Mouse (Mus musculus): ENCODE results near the gene Zfp414. TPM values are rescaled to one million over a fixed set of nuclear protein-coding genes. Genes with fewer than 3 reads are reported as not detected.
A peak's percentile ranks its signal among the peaks of the same experiment; 100 is the strongest.

Zfp414 gene
- polyA plus RNA-seq (2015; fragmentation: Nextera tagmentation; extraction: Ambion mirVana), result 32.7 and 45.7 TPM in 2 replicates

- H3K36me3 ChIP-seq (ENCODE audit: control insufficient read depth, insufficient read depth, low read length), result 0 out of 2 replicates have a peak, but pooled peaks cover 5% of the 10 kb centered on the region
- H3K27ac ChIP-seq (ENCODE audit: low read length), result peak within 1 kb of the TSS; percentile 100
- WGBS, result 3% methylated on average over 35 of the region's 35 CpGs
- H3K9me3 ChIP-seq (replicated peaks; ENCODE audit: control insufficient read depth, low read length), result no peaks in the 10 kb centered on the region
- H3K4me3 ChIP-seq (replicated peaks; ENCODE audit: low read length), result peak within 1 kb of the TSS; percentile 80
- H3K9ac ChIP-seq (ENCODE audit: low read length), result peak within 1 kb of the TSS; percentile 92
- peaks cover 20% of the 10 kb centered on the region for H3K4me1 ChIP-seq (ENCODE audit: control insufficient read depth, insufficient read depth, low read length)
- H3K4me2 ChIP-seq (ENCODE audit: low read depth, low read length), result peak within 1 kb of the TSS; percentile 80
- no peaks in the 10 kb centered on the region for H3K27me3 ChIP-seq (ENCODE audit: control insufficient read depth, insufficient read depth, low read length)
- peak; percentile 96 for ATAC-seq (ENCODE audit: insufficient read depth, low FRiP score)
These were observed at the start of gene Zfp414 for GRCm38 (mm10) chr17:33628621-33629486. Gene Zfp414 (plus strand): TSS chr17:33629090.

GRCm38 (mm10) chr17:33584061-33584460 lies 44.8 kb upstream of the Zfp414 start:
- ATAC-seq (ENCODE audit: insufficient read depth, low FRiP score), result no peak
- Histone ChIP-seq H3K9ac (ENCODE audit: low read length) (no peak overlapping the region), H3K27ac (ENCODE audit: low read length) (no peak overlapping the region), H3K4me2 (ENCODE audit: low read depth, low read length) (no peak overlapping the region), H3K27me3 (ENCODE audit: control insufficient read depth, insufficient read depth, low read length) (no peaks in the 10 kb centered on the region), H3K36me3 (ENCODE audit: control insufficient read depth, insufficient read depth, low read length) (no peaks in the 10 kb centered on the region), H3K4me1 (ENCODE audit: control insufficient read depth, insufficient read depth, low read length) (no peaks in the 10 kb centered on the region), H3K4me3 (replicated peaks; ENCODE audit: low read length) (no peak overlapping the region), H3K9me3 (replicated peaks; ENCODE audit: control insufficient read depth, low read length) (no peaks in the 10 kb centered on the region)
- WGBS, result 80% methylated on average over 4 of the region's 4 CpGs

GRCm38 (mm10) chr17:33586011-33586410 lies 42.9 kb upstream of the Zfp414 start:
- Histone ChIP-seq H3K4me1 (ENCODE audit: control insufficient read depth, insufficient read depth, low read length) (no peaks in the 10 kb centered on the region), H3K9ac (ENCODE audit: low read length) (no peak overlapping the region), H3K36me3 (ENCODE audit: control insufficient read depth, insufficient read depth, low read length) (no peaks in the 10 kb centered on the region), H3K4me2 (ENCODE audit: low read depth, low read length) (no peak overlapping the region), H3K27me3 (ENCODE audit: control insufficient read depth, insufficient read depth, low read length) (no peaks in the 10 kb centered on the region), H3K4me3 (replicated peaks; ENCODE audit: low read length) (no peak overlapping the region), H3K9me3 (replicated peaks; ENCODE audit: control insufficient read depth, low read length) (no peaks in the 10 kb centered on the region), H3K27ac (ENCODE audit: low read length) (no peak overlapping the region)
- ATAC-seq (ENCODE audit: insufficient read depth, low FRiP score), result no peak
- 62% methylated on average over 17 of the region's 17 CpGs for WGBS

- no peak overlapping the region for H3K27ac ChIP-seq (ENCODE audit: low read length)
- H3K36me3 ChIP-seq (ENCODE audit: control insufficient read depth, insufficient read depth, low read length), result no peaks in the 10 kb centered on the region
- no peak overlapping the region for H3K9ac ChIP-seq (ENCODE audit: low read length)
- no peak overlapping the region for H3K4me3 ChIP-seq (replicated peaks; ENCODE audit: low read length)
- H3K9me3 ChIP-seq (replicated peaks; ENCODE audit: control insufficient read depth, low read length), result no peaks in the 10 kb centered on the region; the same call in 1 of the 2 replicates
- no peaks in the 10 kb centered on the region for H3K4me1 ChIP-seq (ENCODE audit: control insufficient read depth, insufficient read depth, low read length)
- no peak overlapping the region for H3K4me2 ChIP-seq (ENCODE audit: low read depth, low read length)
- ATAC-seq (ENCODE audit: insufficient read depth, low FRiP score), result no peak
- H3K27me3 ChIP-seq (ENCODE audit: control insufficient read depth, insufficient read depth, low read length), result no peaks in the 10 kb centered on the region
These were observed 31.6 kb upstream of the Zfp414 start for GRCm38 (mm10) chr17:33597271-33597670.

- no peak for ATAC-seq (ENCODE audit: insufficient read depth, low FRiP score)
- Histone ChIP-seq H3K27ac (ENCODE audit: low read length) (no peak overlapping the region), H3K9me3 (replicated peaks; ENCODE audit: control insufficient read depth, low read length) (no peaks in the 10 kb centered on the region; the same call in 1 of the 2 replicates), H3K4me3 (replicated peaks; ENCODE audit: low read length) (no peak overlapping the region), H3K27me3 (ENCODE audit: control insufficient read depth, insufficient read depth, low read length) (no peaks in the 10 kb centered on the region), H3K4me1 (ENCODE audit: control insufficient read depth, insufficient read depth, low read length) (no peaks in the 10 kb centered on the region), H3K4me2 (ENCODE audit: low read depth, low read length) (no peak overlapping the region), H3K9ac (ENCODE audit: low read length) (no peak overlapping the region), H3K36me3 (ENCODE audit: control insufficient read depth, insufficient read depth, low read length) (no peaks in the 10 kb centered on the region)
- 80% methylated on average over 5 of the region's 5 CpGs for WGBS
These were observed 30.4 kb upstream of the Zfp414 start for GRCm38 (mm10) chr17:33598506-33598905.

- no peak overlapping the region for H3K4me3 ChIP-seq (replicated peaks; ENCODE audit: low read length)
- no peaks in the 10 kb centered on the region for H3K4me1 ChIP-seq (ENCODE audit: control insufficient read depth, insufficient read depth, low read length)
- H3K27ac ChIP-seq (ENCODE audit: low read length), result no peak overlapping the region
- H3K27me3 ChIP-seq (ENCODE audit: control insufficient read depth, insufficient read depth, low read length), result no peaks in the 10 kb centered on the region
- H3K4me2 ChIP-seq (ENCODE audit: low read depth, low read length), result no peak overlapping the region
- H3K9ac ChIP-seq (ENCODE audit: low read length), result no peak overlapping the region
- ATAC-seq (ENCODE audit: insufficient read depth, low FRiP score), result no peak
- no peaks in the 10 kb centered on the region for H3K36me3 ChIP-seq (ENCODE audit: control insufficient read depth, insufficient read depth, low read length)
- WGBS, result 79% methylated on average over 8 of the region's 8 CpGs
- no peaks in the 10 kb centered on the region; the same call in 1 of the 2 replicates for H3K9me3 ChIP-seq (replicated peaks; ENCODE audit: control insufficient read depth, low read length)
These were observed 28.9 kb upstream of the Zfp414 start for GRCm38 (mm10) chr17:33599836-33600475.

GRCm38 (mm10) chr17:33600831-33601230 lies 28.1 kb upstream of the Zfp414 start:
- Histone ChIP-seq H3K9me3 (replicated peaks; ENCODE audit: control insufficient read depth, low read length) (no peaks in the 10 kb centered on the region; the same call in 1 of the 2 replicates), H3K9ac (ENCODE audit: low read length) (no peak overlapping the region), H3K27ac (ENCODE audit: low read length) (no peak overlapping the region), H3K4me2 (ENCODE audit: low read depth, low read length) (no peak overlapping the region), H3K4me1 (ENCODE audit: control insufficient read depth, insufficient read depth, low read length) (no peaks in the 10 kb centered on the region), H3K27me3 (ENCODE audit: control insufficient read depth, insufficient read depth, low read length) (no peaks in the 10 kb centered on the region), H3K36me3 (ENCODE audit: control insufficient read depth, insufficient read depth, low read length) (no peaks in the 10 kb centered on the region), H3K4me3 (replicated peaks; ENCODE audit: low read length) (no peak overlapping the region)
- ATAC-seq (ENCODE audit: insufficient read depth, low FRiP score), result no peak
- 77% methylated on average over 3 of the region's 3 CpGs for WGBS

- Histone ChIP-seq H3K4me2 (ENCODE audit: low read depth, low read length) (no peak overlapping the region), H3K27me3 (ENCODE audit: control insufficient read depth, insufficient read depth, low read length) (no peaks in the 10 kb centered on the region), H3K4me3 (replicated peaks; ENCODE audit: low read length) (no peak overlapping the region), H3K36me3 (ENCODE audit: control insufficient read depth, insufficient read depth, low read length) (no peaks in the 10 kb centered on the region), H3K9me3 (replicated peaks; ENCODE audit: control insufficient read depth, low read length) (no peaks in the 10 kb centered on the region; the same call in 1 of the 2 replicates), H3K4me1 (ENCODE audit: control insufficient read depth, insufficient read depth, low read length) (no peaks in the 10 kb centered on the region), H3K27ac (ENCODE audit: low read length) (no peak overlapping the region), H3K9ac (ENCODE audit: low read length) (no peak overlapping the region)
- no peak for ATAC-seq (ENCODE audit: insufficient read depth, low FRiP score)
- 82% methylated on average over 12 of the region's 12 CpGs for WGBS
These were observed 26.9 kb upstream of the Zfp414 start for GRCm38 (mm10) chr17:33601947-33602346.

- no peak overlapping the region for H3K4me3 ChIP-seq (replicated peaks; ENCODE audit: low read length)
- no peaks in the 10 kb centered on the region for H3K36me3 ChIP-seq (ENCODE audit: control insufficient read depth, insufficient read depth, low read length)
- no peaks in the 10 kb centered on the region for H3K4me1 ChIP-seq (ENCODE audit: control insufficient read depth, insufficient read depth, low read length)
- no peaks in the 10 kb centered on the region for H3K27me3 ChIP-seq (ENCODE audit: control insufficient read depth, insufficient read depth, low read length)
- no peak overlapping the region; the same call in 1 of the 2 replicates for H3K27ac ChIP-seq (ENCODE audit: low read length)
- WGBS, result 79% methylated on average over 2 of the region's 2 CpGs
- no peak for ATAC-seq (ENCODE audit: insufficient read depth, low FRiP score)
- H3K9me3 ChIP-seq (replicated peaks; ENCODE audit: control insufficient read depth, low read length), result no peaks in the 10 kb centered on the region
- H3K4me2 ChIP-seq (ENCODE audit: low read depth, low read length), result no peak overlapping the region
- H3K9ac ChIP-seq (ENCODE audit: low read length), result no peak overlapping the region
These were observed 21.6 kb upstream of the Zfp414 start for GRCm38 (mm10) chr17:33607273-33607672.

Measured in stomach, embryonic 16.5 days (tissue).